In the genomic region with DNA sequence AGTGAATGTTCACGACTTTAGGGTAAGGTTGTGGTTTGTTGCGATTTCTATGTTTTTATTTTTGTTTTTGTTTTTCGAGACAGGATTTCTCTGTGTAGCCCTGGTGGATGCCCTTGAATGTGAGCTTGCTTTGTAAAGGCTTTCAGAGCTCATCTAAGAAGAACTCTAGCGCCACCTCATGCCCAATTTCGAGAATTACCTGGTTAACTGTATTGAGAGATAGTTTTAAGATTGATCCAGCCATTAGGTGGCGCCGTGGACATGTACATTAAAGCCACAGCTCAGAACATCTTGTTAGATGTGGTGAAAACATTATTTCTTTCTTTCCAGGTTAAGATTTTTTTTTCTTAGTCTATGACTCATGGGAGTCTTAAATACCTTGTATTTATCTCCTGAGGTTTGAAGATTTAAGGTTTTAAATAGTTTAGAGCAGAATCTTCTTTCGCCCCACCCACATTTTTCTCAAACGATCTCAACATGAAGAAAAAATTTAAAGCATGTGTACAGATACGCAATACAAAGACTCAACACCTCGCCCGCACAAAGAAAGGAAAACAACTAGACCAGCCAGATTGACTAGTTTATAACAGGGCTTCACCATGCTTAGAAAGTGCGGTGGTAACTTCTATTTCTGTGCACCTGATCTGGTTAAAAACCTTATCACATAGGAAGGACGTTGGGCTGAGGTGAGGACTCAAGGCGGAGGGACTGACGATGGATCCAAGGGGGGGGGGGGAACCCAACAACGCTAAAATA, we compare ENCODE assay signal across 8 mouse cellular contexts. TPM values are rescaled to one million over a fixed set of nuclear protein-coding genes. Genes with fewer than 3 reads are reported as not detected.
DNase-seq lines count a peak whose midpoint lies in the region; TF ChIP-seq lines count a peak whose summit lies in the region.

No protein-coding gene starts in this region.

- H3K27me3 ChIP-seq in MEL (ENCODE audit: control insufficient read depth in 1 of 2, insufficient read depth in 2 of 2, low read length in 2 of 2): no peaks in the 10 kb centered on the region
- no peaks in the 10 kb centered on the region for H3K27me3 ChIP-seq in cerebellum, adult 2 months (ENCODE audit: control insufficient read depth, insufficient read depth, low read length)

- peak in 2 of 3 experiments; percentile 35 to 84; a peak in 4 of 6 replicates for TF ChIP-seq CTCF in MEL (IDR thresholded peaks at IDR 0.05 in 2 of 3, conservative IDR thresholded peaks at IDR 0.05 in 1 of 3; ENCODE audit: control insufficient read depth in 1 of 3, insufficient read depth in 1 of 3, low read depth in 2 of 3, low read length in 3 of 3, poor library complexity in 1 of 3, severe bottlenecking in 1 of 3)
- TF ChIP-seq CTCF in cerebellum, adult 2 months (IDR thresholded peaks at IDR 0.05; ENCODE audit: borderline replicate concordance, insufficient read depth, low read depth, low read length): peak; percentile 61
- peak; percentile 94 for TF ChIP-seq CTCF in layer of hippocampus, adult 2 months (conservative IDR thresholded peaks at IDR 0.05)
- TF ChIP-seq CTCF in lung, adult 2 months (IDR thresholded peaks at IDR 0.05; ENCODE audit: insufficient read depth, low read length): 0 out of 2 replicates have a peak, but pooled peaks have one; percentile 14

- H3K9ac ChIP-seq in MEL (ENCODE audit: control insufficient read depth, low read depth, low read length, poor library complexity, severe bottlenecking): peak overlapping the region; percentile 34

- TF ChIP-seq POLR2A in MEL (IDR thresholded peaks at IDR 0.05; ENCODE audit: control insufficient read depth in 1 of 2, insufficient read depth in 1 of 2, low read depth in 1 of 2, low read length in 2 of 2, poor library complexity in 1 of 2): no peak
- no peak for TF ChIP-seq POLR2A in cerebellum, adult 2 months (IDR thresholded peaks at IDR 0.05; ENCODE audit: borderline replicate concordance, insufficient read depth, low read length)
- TF ChIP-seq POLR2A in lung, adult 2 months (IDR thresholded peaks at IDR 0.05; ENCODE audit: borderline replicate concordance, extremely low read depth, low read depth, low read length): no peak

- DNase-seq in MEL (ENCODE audit: low read depth, low spot score): peak; percentile 97
- peak; percentile 84 to 88 for DNase-seq in cerebellum, adult 2 months
- DNase-seq in forelimb bud, embryonic 11.5 days (ENCODE audit: low read depth, low spot score): peak; percentile 97
- peak; percentile 95 for DNase-seq in heart, postnatal 4 days
- DNase-seq in layer of hippocampus, adult 2 months (ENCODE audit: low spot score in 2 of 2): peak; percentile 93 to 97
- DNase-seq in lung, adult 2 months: peak; percentile 78
- peak; percentile 78 for DNase-seq in ovary, adult 18-20 months (ENCODE audit: low spot score)
- peak; percentile 81 to 95 for DNase-seq in thymus, postnatal 10 days (ENCODE audit: low spot score in 2 of 2)

- peaks cover 0 to 15% of the 10 kb centered on the region in 2 experiments; a peak in 2 of 4 replicates for H3K36me3 ChIP-seq in MEL (ENCODE audit: control insufficient read depth in 1 of 2, insufficient read depth in 2 of 2, low read length in 2 of 2)

- H3K4me3 ChIP-seq in MEL (ENCODE audit: control insufficient read depth in 1 of 2, insufficient read depth in 1 of 2, low read depth in 2 of 2, low read length in 2 of 2): peak overlapping the region; percentile 20 to 28
- no peak overlapping the region for H3K4me3 ChIP-seq in cerebellum, adult 2 months (replicated peaks; ENCODE audit: insufficient read depth, low read depth, low read length)
- peak overlapping the region; percentile 41 for H3K4me3 ChIP-seq in layer of hippocampus, adult 2 months
- no peak overlapping the region for H3K4me3 ChIP-seq in lung, adult 2 months (replicated peaks; ENCODE audit: extremely low read depth, low read depth, low read length)

- WGBS in cerebellum, adult 2 months: 37% methylated on average over 17 of the region's 17 CpGs
- WGBS in lung, adult 2 months: 19% methylated on average over 17 of the region's 17 CpGs

- no peaks in the 10 kb centered on the region for H3K9me3 ChIP-seq in MEL (replicated peaks; ENCODE audit: insufficient read depth, low read length)

- H3K79me2 ChIP-seq in MEL (ENCODE audit: control insufficient read depth, insufficient read depth, low read length, poor library complexity): no peaks in the 10 kb centered on the region

- H3K4me1 ChIP-seq in MEL (ENCODE audit: control insufficient read depth in 1 of 2, insufficient read depth in 2 of 2, low read length in 2 of 2): peaks cover 0 to 19% of the 10 kb centered on the region in 2 experiments; a peak in 2 of 4 replicates
- H3K4me1 ChIP-seq in cerebellum, adult 2 months (ENCODE audit: control insufficient read depth, insufficient read depth, low read length): peaks cover 3% of the 10 kb centered on the region; the same call in 1 of the 2 replicates
- peaks cover 12% of the 10 kb centered on the region for H3K4me1 ChIP-seq in lung, adult 2 months (ENCODE audit: control insufficient read depth, insufficient read depth, low read length)

- TF ChIP-seq EP300 in MEL (IDR thresholded peaks at IDR 0.05; ENCODE audit: low read depth in 1 of 2, low read length in 2 of 2): 0 out of 4 replicates have a peak, but pooled peaks of 1 of the 2 experiments have one; percentile 11

- no peak; the same call in none of the 2 replicates for TF ChIP-seq RAD21 in MEL (IDR thresholded peaks at IDR 0.05; ENCODE audit: low read depth, low read length)

- H3K27ac ChIP-seq in MEL (ENCODE audit: control insufficient read depth, low read depth, low read length): no peak overlapping the region
- no peak overlapping the region for H3K27ac ChIP-seq in cerebellum, adult 2 months (ENCODE audit: insufficient read depth, low read length)
- peak overlapping the region; percentile 19; the same call in 1 of the 2 replicates for H3K27ac ChIP-seq in layer of hippocampus, adult 2 months

TF ChIP-seq in MEL, 35 proteins besides CTCF, POLR2A, EP300 and RAD21:
- TF ChIP-seq SIN3A (IDR thresholded peaks at IDR 0.05; ENCODE audit: low read length): peak; percentile 92
- 0 out of 2 replicates have a peak, but pooled peaks have one; percentile 35 for TF ChIP-seq MAZ (IDR thresholded peaks at IDR 0.05; ENCODE audit: low read depth, low read length)
- peak; percentile 70 for TF ChIP-seq ZNF384 (IDR thresholded peaks at IDR 0.05; ENCODE audit: low read depth, low read length)
- peak; percentile 99 for TF ChIP-seq SMC3 (IDR thresholded peaks at IDR 0.05; ENCODE audit: low read depth, low read length)
- TF ChIP-seq NRF1 (IDR thresholded peaks at IDR 0.05; ENCODE audit: insufficient read depth, low read depth, low read length, poor library complexity, severe bottlenecking): no peak
- TF ChIP-seq GATA1 (IDR thresholded peaks at IDR 0.05; ENCODE audit: low read depth, low read length): no peak
- TF ChIP-seq MEF2A (IDR thresholded peaks at IDR 0.05; ENCODE audit: extremely low read depth, insufficient replicate concordance, low read depth, low read length, poor library complexity, severe bottlenecking): no peak
- peak; percentile 79; the same call in 1 of the 2 replicates for TF ChIP-seq JUND (IDR thresholded peaks at IDR 0.05; ENCODE audit: low read depth, low read length)
- TF ChIP-seq TBP (IDR thresholded peaks at IDR 0.05; ENCODE audit: low read depth, low read length): 0 out of 2 replicates have a peak, but pooled peaks have one; percentile 25
- peak; percentile 31; the same call in 1 of the 2 replicates for TF ChIP-seq TCF12 (IDR thresholded peaks at IDR 0.05; ENCODE audit: low read depth, low read length)
- TF ChIP-seq CHD1 (IDR thresholded peaks at IDR 0.05; ENCODE audit: low read depth, low read length): peak; percentile 40; the same call in 1 of the 2 replicates
- no peak for TF ChIP-seq MYB (IDR thresholded peaks at IDR 0.05; ENCODE audit: low read depth, low read length)
- no peak for TF ChIP-seq ETS1 (IDR thresholded peaks at IDR 0.05; ENCODE audit: low read depth, low read length)
- TF ChIP-seq MYC (IDR thresholded peaks at IDR 0.05; ENCODE audit: low read depth, low read length): peak; percentile 69; the same call in 1 of the 2 replicates
- peak; percentile 99 for TF ChIP-seq ZC3H11A (IDR thresholded peaks at IDR 0.05; ENCODE audit: low read depth, low read length)
- no peak for TF ChIP-seq E2F4 (IDR thresholded peaks at IDR 0.05; ENCODE audit: borderline replicate concordance, low read depth, low read length)
- TF ChIP-seq BHLHE40 (IDR thresholded peaks at IDR 0.05; ENCODE audit: borderline replicate concordance, low read depth, low read length): peak; percentile 59; the same call in 1 of the 2 replicates

RNA-seq across cellular contexts. Expression of gene Nfkb1, which starts 40.1 kb away (rescaled TPM):
- total RNA-seq in MEL (2012; rRNA removed): 36.3 and 44.8 TPM in 2 replicates
- 10 to 100 TPM; 59.9 to 93.6 TPM for polyA plus RNA-seq in MEL (2012; ENCODE audit: insufficient read depth in 1 of 2, insufficient read length in 2 of 2, low read depth in 1 of 2, low replicate concordance in 2 of 2, missing spikeins in 1 of 2)
- polyA plus RNA-seq in cerebellum, adult 2 months (2012; rRNA removed): 32.7 and 33.1 TPM in 2 replicates
- 10 to 100 TPM; 47.0 to 49.9 TPM for total RNA-seq in heart, postnatal 4 days (2021)
- total RNA-seq in layer of hippocampus, adult 2 months (2021): 10 to 100 TPM; 23.0 to 27.9 TPM
- polyA plus RNA-seq in lung, adult 2 months (2012; rRNA removed): 114 and 126 TPM in 2 replicates

Comparison
In these comparisons a context has a peak if more than half of its experiments do, and no peak if none do; other contexts are left out.
1. H3K4me3 ChIP-seq: peak in MEL (2 of 2) and layer of hippocampus, adult 2 months (single experiment); none in cerebellum, adult 2 months (single experiment) and lung, adult 2 months (single experiment).
2. CTCF ChIP-seq: peak in every context shown above with its lines; median percentile 94 in layer of hippocampus, adult 2 months; 61 in cerebellum, adult 2 months; 60 in MEL; 14 in lung, adult 2 months.
3. Peak in every context shown above with its lines, with median percentiles within 50 percentile points of each other: DNase-seq.